Mouse (Mus musculus): ENCODE measurements around the gene Hes7. TPM values are rescaled to one million over a fixed set of nuclear protein-coding genes. Genes with fewer than 3 reads are reported as not detected.

Hes7 gene
- polyA plus RNA-seq, 1 experiment from 2014 or later = 0.29 TPM

DNA sequence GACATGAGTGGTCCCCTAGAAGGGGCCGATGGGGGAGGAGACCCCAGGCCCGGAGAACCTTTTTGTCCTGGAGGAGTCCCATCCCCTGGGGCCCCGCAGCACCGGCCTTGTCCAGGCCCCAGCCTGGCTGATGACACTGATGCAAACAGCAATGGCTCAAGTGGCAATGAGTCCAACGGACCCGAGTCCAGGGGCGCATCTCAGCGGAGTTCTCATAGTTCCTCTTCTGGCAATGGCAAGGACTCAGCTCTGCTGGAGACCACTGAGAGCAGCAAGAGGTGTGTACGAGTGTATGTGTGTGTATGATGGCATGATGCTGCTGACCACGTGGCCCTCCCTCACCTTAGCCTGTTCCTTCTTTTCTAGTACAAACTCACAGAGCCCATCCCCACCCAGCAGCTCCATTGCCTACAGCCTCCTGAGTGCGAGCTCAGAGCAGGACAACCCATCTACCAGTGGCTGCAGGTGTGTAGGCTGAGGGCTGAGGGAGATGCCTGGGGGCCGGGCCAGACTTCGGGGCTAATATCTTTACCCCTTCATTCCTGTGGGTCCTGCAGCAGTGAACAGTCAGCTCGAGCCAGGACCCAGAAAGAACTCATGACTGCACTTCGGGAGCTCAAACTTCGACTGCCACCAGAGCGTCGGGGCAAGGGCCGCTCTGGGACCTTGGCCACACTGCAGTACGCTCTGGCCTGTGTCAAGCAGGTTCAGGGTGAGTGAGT, 19.4 kb upstream of the Hes7 start:
- Histone ChIP-seq H3K9ac (ENCODE audit: low read length) (no peak overlapping the region), H3K9me3 (ENCODE audit: control insufficient read depth, low read length) (no peaks in the 10 kb centered on the region), H3K4me1 (replicated peaks; ENCODE audit: control insufficient read depth, insufficient read depth) (peaks cover 8% of the 10 kb centered on the region), H3K4me2 (replicated peaks; ENCODE audit: low read depth) (peak overlapping the region; percentile 70; the same call in 1 of the 2 replicates), H3K4me3 (ENCODE audit: low read depth, low read length) (peak overlapping the region; percentile 91), H3K27ac (replicated peaks) (no peak overlapping the region; the same call in 1 of the 2 replicates), H3K36me3 (ENCODE audit: control insufficient read depth, insufficient read depth, low read length) (peaks cover 57% of the 10 kb centered on the region), H3K27me3 (ENCODE audit: control insufficient read depth, insufficient read depth, low read length) (no peaks in the 10 kb centered on the region)
- TF ChIP-seq EP300 (optimal IDR thresholded peaks at IDR 0.05) (no peak), CTCF (IDR thresholded peaks at IDR 0.05; ENCODE audit: low read depth) (no peak)
- DNase-seq (ENCODE audit: low spot score) = no peak
- no peak for ATAC-seq (ENCODE audit: low FRiP score, low TSS enrichment)
- 91% methylated on average over 20 of the region's 20 CpGs for WGBS

DNA sequence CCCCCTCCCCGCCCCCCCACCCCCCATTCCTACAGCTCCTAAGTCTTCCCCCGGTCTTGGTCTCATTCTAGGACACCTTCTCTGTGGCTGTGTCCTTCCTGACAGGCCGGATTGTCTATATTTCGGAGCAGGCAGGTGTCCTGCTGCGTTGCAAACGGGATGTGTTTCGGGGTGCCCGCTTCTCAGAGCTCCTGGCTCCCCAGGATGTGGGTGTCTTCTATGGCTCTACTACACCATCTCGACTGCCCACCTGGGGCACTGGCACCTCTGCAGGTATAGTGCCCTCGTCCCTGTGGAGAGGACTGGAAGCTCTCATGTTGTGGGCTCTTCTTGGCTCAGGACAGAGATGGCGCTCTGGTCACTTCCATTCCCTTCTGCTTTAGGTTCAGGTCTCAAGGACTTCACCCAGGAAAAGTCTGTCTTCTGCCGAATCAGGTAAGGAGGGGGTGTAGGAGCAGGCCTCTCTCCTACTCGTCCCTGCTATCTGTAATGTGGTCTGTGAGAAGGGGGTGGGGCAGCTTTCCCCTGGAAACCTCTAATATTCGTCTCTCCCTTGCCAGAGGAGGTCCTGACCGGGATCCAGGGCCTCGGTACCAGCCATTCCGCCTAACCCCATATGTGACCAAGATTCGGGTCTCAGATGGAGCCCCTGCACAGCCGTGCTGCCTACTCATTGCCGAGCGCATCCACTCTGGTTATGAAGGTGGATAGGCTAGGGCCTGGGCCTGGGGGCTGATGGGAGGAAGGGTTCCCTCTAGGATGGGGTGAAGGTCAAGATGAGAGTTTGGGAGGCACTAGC, 18.4 kb upstream of the Hes7 start:
- TF ChIP-seq EP300 (optimal IDR thresholded peaks at IDR 0.05) = no peak
- TF ChIP-seq CTCF (IDR thresholded peaks at IDR 0.05; ENCODE audit: low read depth) = no peak
- Histone ChIP-seq H3K9ac (ENCODE audit: low read length) (no peak overlapping the region), H3K4me2 (replicated peaks; ENCODE audit: low read depth) (no peak overlapping the region), H3K36me3 (ENCODE audit: control insufficient read depth, insufficient read depth, low read length) (peaks cover 66% of the 10 kb centered on the region), H3K4me3 (ENCODE audit: low read depth, low read length) (no peak overlapping the region), H3K9me3 (ENCODE audit: control insufficient read depth, low read length) (no peaks in the 10 kb centered on the region), H3K27ac (replicated peaks) (no peak overlapping the region), H3K4me1 (replicated peaks; ENCODE audit: control insufficient read depth, insufficient read depth) (peaks cover 8% of the 10 kb centered on the region), H3K27me3 (ENCODE audit: control insufficient read depth, insufficient read depth, low read length) (no peaks in the 10 kb centered on the region)
- ATAC-seq (ENCODE audit: low FRiP score, low TSS enrichment) (no peak), DNase-seq (ENCODE audit: low spot score) (no peak)
- WGBS = 90% methylated on average over 21 of the region's 21 CpGs

DNA sequence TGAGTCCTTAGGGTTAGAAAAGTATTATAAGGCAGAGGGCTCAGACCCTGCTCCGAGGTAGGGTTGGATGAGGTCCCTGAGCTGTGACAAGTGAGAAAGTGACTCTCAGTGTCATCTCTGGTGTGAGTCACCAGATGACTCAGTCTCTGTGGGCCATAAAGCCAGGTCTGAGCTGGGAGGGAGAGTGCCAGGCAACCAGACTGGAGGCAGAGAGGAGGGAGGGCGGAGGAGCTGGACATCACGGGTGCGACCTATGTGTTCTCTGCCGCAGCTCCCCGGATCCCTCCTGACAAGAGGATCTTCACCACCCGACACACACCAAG, 17.8 kb upstream of the Hes7 start:
- no peak for TF ChIP-seq CTCF (IDR thresholded peaks at IDR 0.05; ENCODE audit: low read depth)
- TF ChIP-seq EP300 (optimal IDR thresholded peaks at IDR 0.05) = no peak
- ATAC-seq (ENCODE audit: low FRiP score, low TSS enrichment) (no peak), DNase-seq (ENCODE audit: low spot score) (no peak)
- Histone ChIP-seq H3K27me3 (ENCODE audit: control insufficient read depth, insufficient read depth, low read length) (no peaks in the 10 kb centered on the region), H3K36me3 (ENCODE audit: control insufficient read depth, insufficient read depth, low read length) (peaks cover 71% of the 10 kb centered on the region), H3K4me3 (ENCODE audit: low read depth, low read length) (no peak overlapping the region), H3K9ac (ENCODE audit: low read length) (no peak overlapping the region), H3K4me1 (replicated peaks; ENCODE audit: control insufficient read depth, insufficient read depth) (peaks cover 8% of the 10 kb centered on the region), H3K27ac (replicated peaks) (no peak overlapping the region), H3K4me2 (replicated peaks; ENCODE audit: low read depth) (no peak overlapping the region), H3K9me3 (ENCODE audit: control insufficient read depth, low read length) (no peaks in the 10 kb centered on the region)
- 87% methylated on average over 7 of the region's 7 CpGs for WGBS

DNA sequence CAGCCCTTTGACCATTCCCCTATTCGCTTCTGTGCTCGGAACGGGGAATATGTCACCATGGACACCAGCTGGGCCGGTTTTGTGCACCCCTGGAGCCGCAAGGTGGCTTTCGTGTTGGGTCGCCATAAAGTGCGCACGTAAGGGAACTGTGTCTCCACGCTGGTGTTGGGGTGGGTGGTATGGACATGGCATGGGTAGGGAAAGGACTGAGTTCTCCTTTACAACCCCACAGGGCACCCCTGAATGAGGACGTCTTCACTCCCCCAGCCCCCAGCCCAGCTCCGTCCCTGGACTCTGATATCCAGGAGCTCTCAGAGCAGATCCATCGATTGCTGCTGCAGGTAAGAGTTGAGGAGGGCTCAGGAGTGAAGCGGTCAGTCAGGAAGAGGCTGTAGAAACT, 17.1 kb upstream of the Hes7 start:
- peaks cover 77% of the 10 kb centered on the region for H3K36me3 ChIP-seq (ENCODE audit: control insufficient read depth, insufficient read depth, low read length)
- ATAC-seq (ENCODE audit: low FRiP score, low TSS enrichment) = no peak
- no peak overlapping the region for H3K9ac ChIP-seq (ENCODE audit: low read length)
- no peak for TF ChIP-seq CTCF (IDR thresholded peaks at IDR 0.05; ENCODE audit: low read depth)
- no peak overlapping the region for H3K4me3 ChIP-seq (ENCODE audit: low read depth, low read length)
- no peak overlapping the region for H3K27ac ChIP-seq (replicated peaks)
- H3K9me3 ChIP-seq (ENCODE audit: control insufficient read depth, low read length) = no peaks in the 10 kb centered on the region
- no peak overlapping the region for H3K4me2 ChIP-seq (replicated peaks; ENCODE audit: low read depth)
- H3K4me1 ChIP-seq (replicated peaks; ENCODE audit: control insufficient read depth, insufficient read depth) = peaks cover 3% of the 10 kb centered on the region
- WGBS = 94% methylated on average over 14 of the region's 14 CpGs
- no peaks in the 10 kb centered on the region for H3K27me3 ChIP-seq (ENCODE audit: control insufficient read depth, insufficient read depth, low read length)
- no peak for DNase-seq (ENCODE audit: low spot score)

GRCm38 (mm10) chr11:69103531-69104435, 16.4 kb upstream of the Hes7 start:
- Histone ChIP-seq H3K9me3 (ENCODE audit: control insufficient read depth, low read length) (no peaks in the 10 kb centered on the region), H3K27me3 (ENCODE audit: control insufficient read depth, insufficient read depth, low read length) (no peaks in the 10 kb centered on the region), H3K27ac (replicated peaks) (no peak overlapping the region), H3K4me2 (replicated peaks; ENCODE audit: low read depth) (no peak overlapping the region), H3K4me1 (replicated peaks; ENCODE audit: control insufficient read depth, insufficient read depth) (no peaks in the 10 kb centered on the region; the same call in 1 of the 2 replicates), H3K36me3 (ENCODE audit: control insufficient read depth, insufficient read depth, low read length) (peaks cover 82% of the 10 kb centered on the region), H3K4me3 (ENCODE audit: low read depth, low read length) (no peak overlapping the region), H3K9ac (ENCODE audit: low read length) (no peak overlapping the region)
- TF ChIP-seq CTCF (IDR thresholded peaks at IDR 0.05; ENCODE audit: low read depth) (no peak), EP300 (optimal IDR thresholded peaks at IDR 0.05) (no peak)
- no peak for DNase-seq (ENCODE audit: low spot score)
- ATAC-seq (ENCODE audit: low FRiP score, low TSS enrichment) = no peak
- 88% methylated on average over 15 of the region's 15 CpGs for WGBS

Measured in stomach, postnatal 0 days (tissue).